23 mouse cellular contexts compared by ENCODE assay signal in the genomic region with DNA sequence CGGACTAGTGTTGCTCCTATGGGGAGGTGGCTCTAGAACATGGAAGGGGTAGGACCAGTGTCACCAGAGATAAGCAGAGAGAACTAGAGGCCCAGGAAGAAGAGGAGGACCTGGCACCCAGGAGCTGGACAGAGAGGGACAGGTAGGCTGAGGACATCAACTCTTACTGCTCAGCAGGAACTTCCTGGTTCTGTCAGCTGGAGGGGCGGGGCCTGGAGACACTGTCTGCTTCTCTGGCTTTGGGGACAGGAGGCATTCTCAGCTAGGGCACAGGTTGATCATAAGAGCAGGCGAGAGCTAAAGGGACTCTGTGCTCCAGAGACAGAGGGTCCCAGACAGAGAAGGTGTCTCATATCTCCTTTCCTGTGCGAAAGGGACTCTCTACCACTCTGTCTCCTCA.
"Had no signal": no experiment of that assay in that cellular context is flagged by ENCODE, and none has a peak within 500 bp of the region (broad histone marks: within the 10 kb centered on the region; RNA-seq: fewer than 3 reads in every experiment).

No protein-coding gene starts in this region.

- DNase-seq: kidney, adult 18-20 months; kidney, adult 9 months; kidney, postnatal 36 days; layer of hippocampus, postnatal 36 days; liver; lung, adult 18-20 months; lung, postnatal 10 days; lung, postnatal 4 days; retina, postnatal 1 day; right cerebral cortex, postnatal 25 days; spleen, adult 18-20 months; thymus, adult 18-20 months had no signal

- H3K27me3 ChIP-seq: limb, embryonic 12.5 days; lung, embryonic 15.5 days; midbrain, embryonic 12.5 days; midbrain, embryonic 15.5 days; neural tube, embryonic 13.5 days; stomach, embryonic 15.5 days had no signal

- H3K9ac ChIP-seq: limb, embryonic 12.5 days; liver, embryonic 12.5 days; liver, embryonic 15.5 days; lung, embryonic 15.5 days; midbrain, embryonic 12.5 days; midbrain, embryonic 15.5 days; neural tube, embryonic 13.5 days; stomach, embryonic 15.5 days had no signal

- H3K4me3 ChIP-seq: left cerebral cortex, adult 2 months; limb, embryonic 12.5 days; liver, embryonic 12.5 days; liver, embryonic 15.5 days; lung, embryonic 15.5 days; midbrain, embryonic 12.5 days; midbrain, embryonic 15.5 days; myocyte; neural tube, embryonic 13.5 days; stomach, embryonic 15.5 days had no signal

- H3K4me2 ChIP-seq: limb, embryonic 12.5 days; liver, embryonic 12.5 days; liver, embryonic 15.5 days; lung, embryonic 15.5 days; midbrain, embryonic 12.5 days; midbrain, embryonic 15.5 days; neural tube, embryonic 13.5 days; stomach, embryonic 15.5 days had no signal

- H3K27ac ChIP-seq: kidney, postnatal 0 days; left cerebral cortex, adult 2 months; limb, embryonic 12.5 days; liver, embryonic 12.5 days; liver, embryonic 15.5 days; lung, embryonic 15.5 days; midbrain, embryonic 12.5 days; midbrain, embryonic 15.5 days; neural tube, embryonic 13.5 days; stomach, embryonic 15.5 days had no signal

- ATAC-seq: liver, embryonic 12.5 days; midbrain, embryonic 15.5 days had no signal

- H3K4me1 ChIP-seq: liver, embryonic 12.5 days; liver, embryonic 15.5 days; lung, embryonic 15.5 days; midbrain, embryonic 15.5 days; neural tube, embryonic 13.5 days; stomach, embryonic 15.5 days had no signal

- H3K9me3 ChIP-seq: limb, embryonic 12.5 days; liver, embryonic 12.5 days; liver, embryonic 15.5 days; lung, embryonic 15.5 days; midbrain, embryonic 12.5 days; midbrain, embryonic 15.5 days; neural tube, embryonic 13.5 days; stomach, embryonic 15.5 days had no signal

- H3K36me3 ChIP-seq: limb, embryonic 12.5 days; liver, embryonic 12.5 days; liver, embryonic 15.5 days; lung, embryonic 15.5 days; midbrain, embryonic 12.5 days; midbrain, embryonic 15.5 days; neural tube, embryonic 13.5 days; stomach, embryonic 15.5 days had no signal
